Mouse (Mus musculus) adipocyte (in vitro differentiated cells): ENCODE results near the gene Stk11.
"Not testable (repeated sequence)": the region's sequence is repeated elsewhere in the genome, so short reads cannot be mapped to it uniquely, and the experiment has no call there.

Experiments
- DNase-seq: peaks from one replicate; pipeline ENCODE4 v3.0.0-alpha.2; 2016; ENCODE audit warnings: low spot score

Gene Stk11

GRCm38 (mm10) chr10:80157141-80157929 lies 41.7 kb downstream of the Stk11 start:
- DNase-seq: no peak

GRCm38 (mm10) chr10:80158307-80158986 lies 42.8 kb downstream of the Stk11 start:
- peak; percentile 70 for DNase-seq

GRCm38 (mm10) chr10:80159021-80159560 lies 43.5 kb downstream of the Stk11 start:
- no peak for DNase-seq

GRCm38 (mm10) chr10:80159561-80160454 lies 44.2 kb downstream of the Stk11 start:
- peak; percentile 97 for DNase-seq

GRCm38 (mm10) chr10:80160455-80161371 lies 45.1 kb downstream of the Stk11 start:
- DNase-seq: peak; percentile 95

GRCm38 (mm10) chr10:80161522-80162242 lies 46.1 kb downstream of the Stk11 start:
- DNase-seq: peak; percentile 72

GRCm38 (mm10) chr10:80162243-80162608 lies 46.6 kb downstream of the Stk11 start:
- no peak for DNase-seq

- DNase-seq: no peak
Measured at GRCm38 (mm10) chr10:80162716-80163299, 47.2 kb downstream of the Stk11 start.

GRCm38 (mm10) chr10:80163721-80164120 lies 48.1 kb downstream of the Stk11 start:
- no peak for DNase-seq

- DNase-seq: no peak
Measured at GRCm38 (mm10) chr10:80164161-80164997, 48.8 kb downstream of the Stk11 start.

GRCm38 (mm10) chr10:80164998-80165344 lies 49.4 kb downstream of the Stk11 start:
- peak; percentile 97 for DNase-seq

GRCm38 (mm10) chr10:80165392-80166128 lies 50.0 kb downstream of the Stk11 start, which contains the start of gene Cirbp:
Cirbp (plus strand) TSS chr10:80165985.
- no peak for DNase-seq

GRCm38 (mm10) chr10:80166136-80166535 lies 50.5 kb downstream of the Stk11 start:
- DNase-seq: not testable (repeated sequence)

- peak; percentile 98 for DNase-seq
Measured at GRCm38 (mm10) chr10:80167460-80168037, 51.9 kb downstream of the Stk11 start.

- peak; percentile 94 for DNase-seq
Measured at GRCm38 (mm10) chr10:80168038-80168661, 52.5 kb downstream of the Stk11 start.

GRCm38 (mm10) chr10:80169070-80169469 lies 53.5 kb downstream of the Stk11 start:
- DNase-seq: no peak

- no peak for DNase-seq
Measured at GRCm38 (mm10) chr10:80169651-80170050, 54.0 kb downstream of the Stk11 start.
